Mouse (Mus musculus) ES-E14 (cell line): ENCODE measurements at regions not wholly inside any gene's neighbourhood (a gene's known extent, or its start where the extent isn't known, plus 50 kb on each side); places are given as distances from the start of the nearest gene placed in this dataset.

Source experiments
- CHD2 ChIP-seq: IDR thresholded peaks from 2 replicates; pipeline ENCODE4 v1.6.1; 2014; ENCODE audit warnings: mild to moderate bottlenecking, low read depth, low read length, inconsistent platforms
- HCFC1 ChIP-seq: IDR thresholded peaks from 2 replicates; pipeline ENCODE4 v1.6.1; 2012; ENCODE audit warnings: low read length, inconsistent platforms, borderline replicate concordance; ENCODE audit not compliant: insufficient read depth
- MAFK ChIP-seq: IDR thresholded peaks from 2 replicates; pipeline ENCODE4 v1.6.1; 2014; ENCODE audit warnings: mild to moderate bottlenecking, low read depth, low read length, inconsistent platforms; ENCODE audit not compliant: insufficient read depth
- ZC3H11A ChIP-seq: IDR thresholded peaks from 2 replicates; pipeline ENCODE4 v1.6.1; 2012; ENCODE audit warnings: low read depth, mild to moderate bottlenecking, inconsistent platforms, low read length, borderline replicate concordance
- ZNF384 ChIP-seq: IDR thresholded peaks from 2 replicates; pipeline ENCODE4 v1.6.1; 2012; ENCODE audit warnings: low read depth, low read length, inconsistent platforms

DNA sequence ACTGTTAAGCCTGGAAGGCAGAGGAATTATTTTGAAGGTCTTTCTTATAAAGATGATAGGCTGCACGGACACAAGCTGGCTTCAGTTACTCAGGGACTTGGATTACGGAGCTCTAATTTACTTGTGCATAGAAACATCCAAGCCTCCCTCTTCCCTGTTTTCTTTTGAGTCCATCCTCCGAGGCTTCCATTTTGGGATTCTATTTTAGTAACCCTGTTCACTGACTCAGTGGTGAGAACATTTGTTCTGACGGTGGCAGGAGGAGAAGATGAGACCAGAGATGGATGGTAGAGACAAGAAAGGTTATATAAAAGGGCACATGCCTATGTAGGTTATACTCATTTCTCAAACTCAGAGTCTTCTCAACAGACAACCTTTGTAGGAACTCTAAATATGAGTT is 445.4 kb downstream of the Adam3 start:
- no peak for TF ChIP-seq ZC3H11A
- no peak for TF ChIP-seq CHD2
- no peak for TF ChIP-seq ZNF384
- no peak for TF ChIP-seq MAFK
- no peak for TF ChIP-seq HCFC1
